Mouse (Mus musculus): Measurements from ENCODE around the gene Pcsk4. TPM values are rescaled to one million over a fixed set of nuclear protein-coding genes. Genes with fewer than 3 reads are reported as not detected.

Pcsk4 gene
- polyA plus RNA-seq, 1 experiment = 3.2 TPM

- Histone ChIP-seq H3K79me3 (ENCODE audit: low read depth) (no peaks in the 10 kb centered on the region), H3K36me3 (ENCODE audit: control insufficient read depth, insufficient read depth) (no peaks in the 10 kb centered on the region), H3ac (ENCODE audit: control insufficient read depth, insufficient read length, low read depth) (no peak overlapping the region), H3K79me2 (ENCODE audit: control insufficient read depth, insufficient read depth) (no peaks in the 10 kb centered on the region), H3K4me3 (ENCODE audit: insufficient read depth, poor library complexity, severe bottlenecking) (no peak overlapping the region), H3K27me3 (ENCODE audit: control insufficient read depth, insufficient read depth, insufficient read length) (no peaks in the 10 kb centered on the region)
- TF ChIP-seq FOSL1 (IDR thresholded peaks at IDR 0.05; ENCODE audit: insufficient read depth, low read length, poor library complexity, severe bottlenecking) = no peak
- no peak for TF ChIP-seq MAX (IDR thresholded peaks at IDR 0.05)
- TF ChIP-seq CEBPB (IDR thresholded peaks at IDR 0.05; ENCODE audit: low read depth) = no peak
- TF ChIP-seq MYOG (IDR thresholded peaks at IDR 0.05; ENCODE audit: control insufficient read depth, extremely low read depth, insufficient read length) = no peak
- TF ChIP-seq MYOD1 (IDR thresholded peaks at IDR 0.05; ENCODE audit: control insufficient read depth, insufficient read length, low read depth) = no peak
- no peak for TF ChIP-seq CTCF (IDR thresholded peaks at IDR 0.05; ENCODE audit: control insufficient read depth, insufficient read depth, insufficient read length)
- no peak for TF ChIP-seq USF1 (IDR thresholded peaks at IDR 0.05; ENCODE audit: low read depth)
Observed at GRCm38 (mm10) chr10:80344131-80344661, 14.9 kb upstream of the Pcsk4 start.

GRCm38 (mm10) chr10:80343425-80343895, 14.2 kb upstream of the Pcsk4 start:
- no peaks in the 10 kb centered on the region for H3K36me3 ChIP-seq (ENCODE audit: control insufficient read depth, insufficient read depth)
- H3K79me3 ChIP-seq (ENCODE audit: low read depth) = no peaks in the 10 kb centered on the region
- TF ChIP-seq FOSL1 (IDR thresholded peaks at IDR 0.05; ENCODE audit: insufficient read depth, low read length, poor library complexity, severe bottlenecking) (no peak), USF1 (IDR thresholded peaks at IDR 0.05; ENCODE audit: low read depth) (no peak), MYOD1 (IDR thresholded peaks at IDR 0.05; ENCODE audit: control insufficient read depth, insufficient read length, low read depth) (no peak), CEBPB (IDR thresholded peaks at IDR 0.05; ENCODE audit: low read depth) (no peak), MAX (IDR thresholded peaks at IDR 0.05) (no peak), CTCF (IDR thresholded peaks at IDR 0.05; ENCODE audit: control insufficient read depth, insufficient read depth, insufficient read length) (no peak), MYOG (IDR thresholded peaks at IDR 0.05; ENCODE audit: control insufficient read depth, extremely low read depth, insufficient read length) (no peak)
- H3ac ChIP-seq (ENCODE audit: control insufficient read depth, insufficient read length, low read depth) = no peak overlapping the region
- H3K27me3 ChIP-seq (ENCODE audit: control insufficient read depth, insufficient read depth, insufficient read length) = no peaks in the 10 kb centered on the region
- no peaks in the 10 kb centered on the region for H3K79me2 ChIP-seq (ENCODE audit: control insufficient read depth, insufficient read depth)
- no peak overlapping the region for H3K4me3 ChIP-seq (ENCODE audit: insufficient read depth, poor library complexity, severe bottlenecking)

- H3K79me3 ChIP-seq (ENCODE audit: low read depth) = no peaks in the 10 kb centered on the region
- TF ChIP-seq CEBPB (IDR thresholded peaks at IDR 0.05; ENCODE audit: low read depth) (no peak), CTCF (IDR thresholded peaks at IDR 0.05; ENCODE audit: control insufficient read depth, insufficient read depth, insufficient read length) (no peak), USF1 (IDR thresholded peaks at IDR 0.05; ENCODE audit: low read depth) (no peak)
- no peaks in the 10 kb centered on the region for H3K27me3 ChIP-seq (ENCODE audit: control insufficient read depth, insufficient read depth, insufficient read length)
- H3K36me3 ChIP-seq (ENCODE audit: control insufficient read depth, insufficient read depth) = no peaks in the 10 kb centered on the region
- no peaks in the 10 kb centered on the region for H3K79me2 ChIP-seq (ENCODE audit: control insufficient read depth, insufficient read depth)
- H3K4me3 ChIP-seq (ENCODE audit: insufficient read depth, poor library complexity, severe bottlenecking) = no peak overlapping the region
- no peak overlapping the region for H3ac ChIP-seq (ENCODE audit: control insufficient read depth, insufficient read length, low read depth)
Observed at GRCm38 (mm10) chr10:80342749-80343424, 13.6 kb upstream of the Pcsk4 start.

- Histone ChIP-seq H3ac (ENCODE audit: control insufficient read depth, insufficient read length, low read depth) (no peak overlapping the region), H3K27me3 (ENCODE audit: control insufficient read depth, insufficient read depth, insufficient read length) (no peaks in the 10 kb centered on the region), H3K36me3 (ENCODE audit: control insufficient read depth, insufficient read depth) (no peaks in the 10 kb centered on the region), H3K79me3 (ENCODE audit: low read depth) (no peaks in the 10 kb centered on the region), H3K4me3 (ENCODE audit: insufficient read depth, poor library complexity, severe bottlenecking) (no peak overlapping the region), H3K79me2 (ENCODE audit: control insufficient read depth, insufficient read depth) (no peaks in the 10 kb centered on the region)
- TF ChIP-seq MYOG (IDR thresholded peaks at IDR 0.05; ENCODE audit: control insufficient read depth, extremely low read depth, insufficient read length) = no peak
- no peak for TF ChIP-seq MYOD1 (IDR thresholded peaks at IDR 0.05; ENCODE audit: control insufficient read depth, insufficient read length, low read depth)
- TF ChIP-seq CTCF (IDR thresholded peaks at IDR 0.05; ENCODE audit: control insufficient read depth, insufficient read depth, insufficient read length) = no peak
- TF ChIP-seq MAX (IDR thresholded peaks at IDR 0.05) = no peak
- TF ChIP-seq FOSL1 (IDR thresholded peaks at IDR 0.05; ENCODE audit: insufficient read depth, low read length, poor library complexity, severe bottlenecking) = no peak
- no peak for TF ChIP-seq CEBPB (IDR thresholded peaks at IDR 0.05; ENCODE audit: low read depth)
- TF ChIP-seq USF1 (IDR thresholded peaks at IDR 0.05; ENCODE audit: low read depth) = no peak
Observed at GRCm38 (mm10) chr10:80342305-80342748, 13.0 kb upstream of the Pcsk4 start.

- no peaks in the 10 kb centered on the region for H3K27me3 ChIP-seq (ENCODE audit: control insufficient read depth, insufficient read depth, insufficient read length)
- no peak overlapping the region for H3ac ChIP-seq (ENCODE audit: control insufficient read depth, insufficient read length, low read depth)
- H3K79me3 ChIP-seq (ENCODE audit: low read depth) = no peaks in the 10 kb centered on the region
- TF ChIP-seq CEBPB (IDR thresholded peaks at IDR 0.05; ENCODE audit: low read depth) (no peak), MYOD1 (IDR thresholded peaks at IDR 0.05; ENCODE audit: control insufficient read depth, insufficient read length, low read depth) (no peak), MAX (IDR thresholded peaks at IDR 0.05) (no peak), MYOG (IDR thresholded peaks at IDR 0.05; ENCODE audit: control insufficient read depth, extremely low read depth, insufficient read length) (no peak), FOSL1 (IDR thresholded peaks at IDR 0.05; ENCODE audit: insufficient read depth, low read length, poor library complexity, severe bottlenecking) (no peak), CTCF (IDR thresholded peaks at IDR 0.05; ENCODE audit: control insufficient read depth, insufficient read depth, insufficient read length) (no peak), USF1 (IDR thresholded peaks at IDR 0.05; ENCODE audit: low read depth) (no peak)
- no peak overlapping the region for H3K4me3 ChIP-seq (ENCODE audit: insufficient read depth, poor library complexity, severe bottlenecking)
- H3K79me2 ChIP-seq (ENCODE audit: control insufficient read depth, insufficient read depth) = no peaks in the 10 kb centered on the region
- no peaks in the 10 kb centered on the region for H3K36me3 ChIP-seq (ENCODE audit: control insufficient read depth, insufficient read depth)
Observed at GRCm38 (mm10) chr10:80341491-80342304, 12.4 kb upstream of the Pcsk4 start.
